Mouse (Mus musculus) CD4-positive, CD25-positive, alpha-beta regulatory T cell, adult 2 months (primary cell): ENCODE results near the gene Epha2.

Source experiments
- DNase-seq: peaks from one replicate; pipeline ENCODE4 v3.0.0-alpha.2; 2012; ENCODE audit warnings: low read depth, low spot score

Gene Epha2

DNA sequence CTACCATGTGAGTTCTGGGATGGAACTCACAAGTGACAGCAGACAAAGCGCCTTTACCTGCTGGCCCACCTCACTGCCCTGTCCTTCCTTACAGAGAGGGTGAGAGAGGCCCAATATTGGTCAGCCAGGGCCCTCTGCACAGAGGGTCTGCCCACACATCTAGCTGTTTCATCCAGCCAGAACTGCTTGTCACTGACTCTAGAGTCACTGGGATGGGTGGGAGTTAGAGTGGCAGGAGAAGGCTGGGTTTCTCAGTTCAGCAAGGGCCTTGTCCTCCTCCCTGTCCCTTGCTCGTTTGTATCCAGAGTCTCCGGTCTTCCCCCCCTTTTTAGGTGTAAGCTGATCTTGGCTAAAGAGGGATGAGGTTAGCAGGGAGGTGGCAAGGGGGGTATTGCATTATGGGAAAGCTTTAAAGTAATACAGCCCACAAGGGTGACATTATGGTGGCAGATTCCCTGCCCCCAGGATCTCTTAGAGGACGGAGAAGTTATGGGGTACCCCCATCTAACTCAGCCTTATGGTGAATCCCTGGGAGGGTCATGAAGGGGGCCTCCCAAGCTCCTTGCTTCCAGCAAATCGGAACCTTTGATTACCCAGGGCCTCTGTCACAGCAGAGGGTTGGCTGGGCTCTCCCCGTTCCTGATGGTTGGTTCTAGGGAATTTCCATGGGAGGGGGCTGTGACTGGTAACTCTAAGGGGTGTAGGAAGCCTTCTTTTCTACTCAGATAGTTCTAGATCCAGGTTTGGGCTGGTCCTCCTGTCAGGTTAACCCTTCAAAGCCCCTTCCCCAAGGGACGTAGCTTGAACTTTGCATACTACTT lies 2.6 kb downstream of the Epha2 start:
- DNase-seq: no peak

DNA sequence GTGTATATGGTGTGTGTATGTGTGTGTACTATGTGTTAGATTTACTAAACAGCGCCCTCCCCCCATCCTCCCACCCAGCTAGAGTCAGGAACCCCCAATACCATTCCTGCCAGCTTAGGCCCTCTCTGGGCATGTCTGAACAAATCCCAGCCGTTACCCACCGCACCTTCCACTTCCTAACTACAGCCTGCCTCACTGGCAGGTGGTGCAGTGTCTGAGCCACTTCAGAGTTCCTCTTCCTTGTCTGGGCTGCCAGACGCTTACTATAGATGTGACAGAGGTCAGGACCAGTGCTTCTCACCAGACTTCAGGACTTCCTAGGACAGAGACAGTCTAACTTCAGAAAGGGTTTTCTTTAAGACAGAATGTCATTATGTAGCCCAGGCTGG lies 3.2 kb downstream of the Epha2 start:
- no peak for DNase-seq

DNA sequence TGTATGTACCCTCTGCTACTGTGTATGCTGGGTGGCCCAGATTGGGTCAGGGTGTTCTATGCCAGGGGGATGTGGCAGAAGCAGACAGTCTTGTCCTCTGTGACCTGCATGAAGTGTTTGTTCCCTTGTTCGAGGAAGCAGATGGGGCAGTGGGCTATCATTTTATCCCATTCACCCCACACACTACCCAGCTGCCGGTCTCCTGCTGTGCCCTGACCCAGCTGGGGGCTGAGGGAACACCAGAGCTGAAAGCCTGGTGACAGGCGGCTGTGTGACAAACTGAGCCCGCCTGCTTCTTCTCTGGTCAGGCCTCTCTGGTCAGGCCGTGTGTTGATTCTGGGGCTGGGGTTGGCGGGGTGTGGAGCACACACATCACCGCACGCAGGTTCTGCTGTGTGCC lies 5.0 kb downstream of the Epha2 start:
- no peak for DNase-seq

DNA sequence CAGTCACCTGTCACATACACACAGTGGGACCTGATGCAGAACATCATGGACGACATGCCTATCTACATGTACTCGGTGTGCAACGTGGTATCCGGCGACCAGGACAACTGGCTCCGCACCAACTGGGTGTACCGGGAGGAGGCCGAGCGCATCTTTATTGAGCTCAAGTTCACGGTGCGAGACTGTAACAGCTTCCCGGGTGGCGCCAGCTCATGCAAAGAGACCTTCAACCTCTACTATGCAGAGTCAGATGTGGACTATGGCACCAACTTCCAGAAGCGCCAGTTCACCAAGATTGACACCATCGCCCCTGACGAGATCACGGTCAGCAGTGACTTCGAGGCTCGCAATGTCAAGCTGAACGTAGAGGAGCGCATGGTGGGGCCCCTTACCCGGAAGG lies 7.3 kb downstream of the Epha2 start:
- no peak for DNase-seq

DNA sequence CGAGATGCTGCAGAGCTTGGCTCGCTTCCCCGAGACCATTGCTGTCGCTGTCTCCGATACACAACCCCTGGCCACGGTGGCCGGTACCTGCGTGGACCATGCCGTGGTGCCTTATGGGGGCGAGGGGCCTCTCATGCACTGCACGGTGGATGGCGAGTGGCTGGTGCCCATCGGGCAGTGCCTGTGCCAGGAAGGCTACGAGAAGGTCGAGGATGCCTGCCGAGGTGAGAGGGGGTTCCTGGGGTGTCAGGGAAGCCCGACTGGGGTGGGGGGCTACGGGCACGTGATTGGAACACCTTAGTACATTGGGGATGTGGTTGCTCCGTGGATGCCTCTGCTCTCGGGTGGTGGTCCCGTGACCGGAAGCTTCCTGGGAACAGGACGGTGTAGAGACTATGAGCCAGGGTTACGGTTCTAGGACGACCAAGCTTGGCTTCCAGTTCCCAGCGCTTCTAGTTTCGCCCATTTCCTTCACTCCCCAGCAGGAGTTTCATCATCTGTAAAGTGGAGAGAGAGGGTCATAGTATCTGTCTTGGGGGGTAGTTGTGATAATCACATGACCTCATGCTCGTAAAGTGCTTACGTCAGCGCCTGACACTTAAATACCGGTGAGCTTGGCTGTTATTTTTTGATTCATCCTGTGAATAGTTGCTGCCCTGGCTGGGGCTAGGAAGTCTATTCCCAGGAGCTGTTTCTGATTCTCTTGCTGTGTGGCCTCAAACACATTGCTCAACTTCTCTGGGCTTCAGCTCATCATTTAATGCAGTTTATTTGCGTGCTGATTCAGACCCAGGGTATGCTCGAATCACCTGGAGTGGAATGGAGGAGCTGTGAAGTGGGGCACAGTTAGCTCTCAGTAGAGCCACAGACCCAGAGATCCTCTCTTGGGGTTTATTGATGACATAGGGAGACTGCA lies 8.1 kb downstream of the Epha2 start:
- DNase-seq: no peak

DNA sequence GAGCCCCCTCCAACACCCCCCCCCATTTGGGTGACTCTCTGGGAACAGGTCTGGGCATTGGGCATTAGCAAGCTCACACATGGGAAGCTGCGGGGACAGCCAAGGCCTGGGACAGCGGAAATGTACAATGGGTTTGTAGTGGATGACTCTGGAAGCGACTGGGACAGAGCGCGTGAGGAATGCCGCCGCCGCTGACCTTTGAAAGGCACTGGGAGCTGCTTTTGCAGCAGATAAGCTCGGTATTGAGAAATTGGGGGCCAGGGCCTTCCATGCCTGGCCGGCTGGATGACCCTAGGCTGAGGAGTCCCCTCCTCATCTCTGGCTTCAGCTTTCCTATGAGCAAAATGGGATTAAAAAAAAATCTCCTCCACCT lies 8.7 kb downstream of the Epha2 start:
- no peak for DNase-seq

DNA sequence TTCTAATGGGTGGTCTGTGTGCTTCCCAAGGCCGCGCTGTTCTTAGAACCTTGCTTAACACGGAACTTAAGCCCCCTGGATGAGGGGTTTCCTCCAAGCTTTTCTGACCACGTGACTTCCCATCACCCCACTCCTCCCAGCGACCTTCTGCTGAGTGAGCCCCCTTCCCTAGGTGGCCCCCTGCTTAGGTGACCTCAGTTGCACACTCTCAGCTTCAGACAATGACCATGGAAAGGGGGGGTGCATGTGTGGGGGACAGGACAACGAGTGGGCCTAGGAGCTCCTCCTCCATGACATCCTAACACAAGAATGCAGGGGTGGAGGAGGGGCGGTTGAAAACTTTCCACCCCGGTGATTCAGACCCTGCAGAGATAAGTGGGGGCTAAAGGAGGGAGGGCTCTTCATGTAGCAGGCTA lies 9.2 kb downstream of the Epha2 start:
- no peak for DNase-seq

DNA sequence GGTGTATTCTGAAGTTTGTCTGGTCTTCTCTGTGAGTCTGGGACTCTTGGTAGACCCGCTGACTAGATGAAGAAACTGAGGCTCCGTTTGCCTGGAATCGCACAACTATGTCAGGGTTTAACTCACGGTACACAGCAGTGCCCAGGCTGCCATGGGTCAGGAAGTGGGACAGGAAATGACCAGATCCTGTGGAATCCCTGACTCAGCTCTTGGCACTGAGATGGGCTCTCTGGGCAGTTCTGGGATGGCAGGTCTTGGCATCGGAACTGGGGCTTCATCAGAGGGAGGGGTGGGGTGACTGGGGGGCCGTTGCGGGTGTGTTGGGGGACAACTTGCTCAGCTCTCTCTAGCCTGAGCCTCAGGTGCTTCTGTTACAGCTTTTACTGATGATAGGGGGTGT lies 10.0 kb downstream of the Epha2 start:
- no peak for DNase-seq

DNA sequence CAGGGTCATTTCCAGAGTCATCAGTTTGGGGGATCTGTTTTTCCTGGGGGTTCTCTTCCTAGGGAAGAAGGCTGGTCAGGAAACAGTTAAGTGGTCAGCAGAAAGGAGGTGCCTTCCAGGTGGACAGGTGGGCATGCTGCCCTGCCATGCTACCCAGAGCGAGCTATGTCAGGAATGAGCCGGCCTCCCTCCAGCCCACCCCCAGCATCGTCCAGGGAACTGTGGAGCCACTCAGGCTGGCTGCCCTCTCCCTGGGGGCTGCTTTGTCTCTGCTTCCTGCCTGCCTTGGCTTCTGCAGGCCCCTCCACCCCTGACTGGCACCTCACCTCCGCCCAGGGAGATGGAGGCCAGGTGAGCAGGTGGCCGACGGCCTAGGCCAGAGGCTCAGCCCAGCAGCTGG lies 10.5 kb downstream of the Epha2 start:
- no peak for DNase-seq

DNA sequence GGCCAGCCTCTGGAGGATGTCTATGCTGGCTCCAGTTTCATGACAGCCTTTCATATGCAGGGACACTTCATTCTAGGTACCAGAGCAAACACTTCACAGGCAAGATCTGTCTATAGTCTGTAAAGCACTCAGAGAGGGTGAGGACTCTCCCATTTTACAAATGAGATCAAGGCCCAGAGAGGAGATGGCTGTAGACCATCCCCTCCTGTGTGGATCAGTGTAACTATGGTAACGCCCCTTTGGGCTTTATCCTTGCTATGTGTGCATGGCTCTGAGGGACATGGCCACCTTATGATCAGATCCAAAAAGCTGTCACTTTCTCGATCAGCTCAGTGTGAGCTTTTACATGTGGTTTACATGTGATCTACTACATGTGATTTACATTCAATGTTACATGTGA lies 10.9 kb downstream of the Epha2 start:
- DNase-seq: no peak

DNA sequence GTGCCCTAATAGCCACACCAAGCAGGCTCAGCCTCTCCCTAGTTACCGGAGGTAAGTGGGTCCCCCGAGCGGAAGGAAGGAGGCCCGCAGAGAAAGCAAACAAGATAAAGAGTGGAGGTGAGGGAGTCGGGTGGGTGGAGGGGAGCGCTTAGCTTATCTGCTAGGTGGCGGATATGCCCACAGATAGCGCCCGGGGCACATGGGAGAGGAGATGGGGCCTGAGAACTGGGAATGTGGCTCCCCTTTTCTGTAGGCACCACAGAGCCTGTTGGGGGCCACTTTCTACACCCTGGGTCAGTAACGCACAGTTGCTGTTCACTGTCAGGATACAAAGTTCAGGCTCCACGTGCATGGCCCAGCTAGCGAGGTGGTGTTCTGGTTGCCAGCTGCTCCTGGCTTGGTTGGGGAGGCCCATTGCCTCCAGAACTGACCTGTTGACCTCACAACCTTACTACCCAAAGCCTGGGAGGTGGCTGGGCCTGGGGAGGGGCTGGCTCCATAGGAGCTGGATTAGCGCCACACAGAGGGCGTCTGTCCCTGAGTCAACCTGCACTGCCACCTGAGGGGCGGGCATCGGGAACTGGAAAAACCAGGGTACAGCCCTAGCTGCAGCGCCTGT lies 11.6 kb downstream of the Epha2 start:
- DNase-seq: no peak

DNA sequence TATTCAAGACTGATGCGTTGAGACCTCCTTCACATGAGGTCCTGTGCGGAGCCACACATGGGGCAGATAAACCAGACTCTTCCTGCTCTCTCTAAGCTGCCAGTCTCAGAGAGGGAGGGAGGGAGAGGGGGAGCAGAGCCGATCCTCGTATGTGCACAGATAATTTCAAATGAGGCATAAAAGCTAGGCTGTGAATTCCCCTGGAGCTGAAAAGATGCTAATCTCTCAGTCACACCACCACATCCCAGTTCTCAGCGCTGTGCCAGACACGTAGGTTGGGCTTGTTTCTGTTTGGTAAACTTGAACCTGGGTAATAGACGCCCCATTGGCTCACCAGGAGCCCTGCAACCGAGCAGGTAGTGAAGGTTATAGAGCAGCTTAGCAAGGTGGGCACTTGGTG lies 12.4 kb downstream of the Epha2 start:
- no peak for DNase-seq

DNA sequence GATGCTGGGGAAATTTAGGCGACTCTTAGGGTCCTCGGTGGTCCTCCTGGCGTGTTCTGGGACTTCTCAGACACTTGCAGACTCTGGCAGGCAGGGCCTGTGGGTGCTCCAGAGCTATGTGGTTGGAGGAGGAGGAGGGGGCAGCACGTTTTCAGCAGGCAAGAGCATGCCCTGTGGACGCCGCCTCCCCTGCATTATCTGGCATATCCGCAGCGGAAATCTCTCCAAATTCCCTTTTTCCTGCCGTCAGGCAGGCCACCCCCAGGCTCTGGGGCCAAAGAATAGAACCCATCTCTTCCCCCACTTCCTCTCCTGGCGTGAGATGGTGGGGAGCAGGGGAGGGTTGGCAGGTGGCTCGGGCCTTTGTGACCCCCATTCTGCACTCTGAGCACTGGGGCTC lies 12.9 kb downstream of the Epha2 start:
- DNase-seq: no peak

DNA sequence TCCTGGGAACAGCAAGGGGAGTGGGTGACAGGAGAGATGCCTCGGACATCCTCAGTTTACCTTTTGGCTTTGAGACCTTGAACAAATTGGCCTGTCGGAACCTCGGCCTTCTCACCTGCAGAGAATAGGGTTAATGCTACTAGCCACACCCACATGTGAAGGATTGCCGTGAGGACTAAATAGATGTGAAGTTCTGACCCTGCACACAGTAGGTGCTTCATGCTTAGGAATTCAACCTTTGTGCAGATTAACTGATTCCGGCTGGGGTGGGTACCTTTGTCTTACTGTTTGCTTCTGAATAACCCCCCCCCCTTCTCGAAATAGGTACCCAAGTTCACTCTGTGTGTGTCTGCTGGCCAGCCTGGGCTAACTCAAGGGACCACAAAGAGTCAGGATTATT lies 13.7 kb downstream of the Epha2 start:
- no peak for DNase-seq

DNA sequence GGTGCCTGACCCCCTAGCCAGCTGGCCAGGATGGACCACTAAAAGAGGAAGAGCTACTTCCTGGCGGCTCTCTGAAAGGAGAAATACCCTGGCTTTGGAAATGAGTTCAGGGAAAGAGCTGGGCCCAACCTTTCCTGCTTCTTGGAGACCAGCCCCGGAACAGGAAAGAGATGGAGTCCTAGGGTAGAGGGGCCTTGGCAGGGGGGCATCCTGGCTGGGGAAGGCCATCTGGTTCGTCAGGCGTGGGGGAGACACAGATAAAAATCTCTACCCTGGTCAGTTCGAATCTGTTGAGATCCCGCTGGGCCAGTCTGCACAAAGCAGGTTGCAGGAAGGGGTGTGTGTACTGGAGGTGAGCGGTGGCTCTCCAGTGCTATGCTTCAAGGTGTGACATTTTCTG lies 15.0 kb downstream of the Epha2 start:
- no peak for DNase-seq

DNA sequence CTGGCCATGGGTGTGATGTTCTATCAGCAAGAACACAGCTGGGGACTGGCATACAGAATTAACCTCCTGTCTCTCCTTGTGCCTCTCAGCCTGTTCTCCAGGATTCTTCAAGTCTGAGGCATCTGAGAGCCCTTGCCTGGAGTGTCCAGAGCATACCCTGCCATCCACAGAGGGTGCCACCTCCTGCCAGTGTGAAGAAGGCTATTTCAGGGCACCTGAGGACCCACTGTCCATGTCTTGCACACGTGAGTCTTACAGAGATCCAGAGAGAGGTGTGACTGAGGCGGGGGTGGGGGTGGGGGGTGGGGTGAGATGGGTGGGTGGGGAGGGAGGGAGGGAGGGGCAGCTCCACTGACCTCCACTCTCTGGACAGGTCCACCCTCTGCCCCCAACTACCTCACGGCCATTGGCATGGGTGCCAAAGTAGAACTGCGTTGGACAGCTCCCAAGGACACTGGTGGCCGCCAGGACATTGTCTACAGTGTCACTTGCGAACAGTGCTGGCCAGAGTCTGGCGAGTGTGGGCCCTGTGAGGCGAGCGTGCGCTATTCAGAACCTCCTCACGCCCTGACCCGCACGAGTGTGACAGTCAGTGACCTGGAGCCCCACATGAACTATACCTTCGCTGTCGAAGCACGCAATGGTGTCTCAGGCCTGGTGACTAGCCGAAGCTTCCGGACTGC lies 15.6 kb downstream of the Epha2 start:
- no peak for DNase-seq

DNA sequence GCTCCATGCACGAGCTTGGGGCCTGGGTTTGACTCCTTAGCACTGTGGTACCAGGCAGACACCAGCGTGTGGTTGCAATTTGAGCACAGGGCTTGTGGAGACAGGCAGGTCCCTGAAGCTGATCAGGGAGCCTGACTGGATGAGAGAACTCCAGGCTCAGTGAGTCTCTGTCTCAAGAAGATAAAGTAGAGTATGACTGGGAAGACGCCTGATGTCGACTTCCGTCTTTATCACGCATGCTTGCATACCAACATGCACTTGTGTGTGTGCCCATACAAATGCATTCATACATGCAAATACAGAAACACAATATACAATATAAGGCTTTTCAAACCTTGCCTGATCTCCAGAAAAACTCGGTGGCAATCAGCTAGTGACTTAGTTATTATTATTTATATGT lies 16.9 kb downstream of the Epha2 start:
- DNase-seq: no peak

DNA sequence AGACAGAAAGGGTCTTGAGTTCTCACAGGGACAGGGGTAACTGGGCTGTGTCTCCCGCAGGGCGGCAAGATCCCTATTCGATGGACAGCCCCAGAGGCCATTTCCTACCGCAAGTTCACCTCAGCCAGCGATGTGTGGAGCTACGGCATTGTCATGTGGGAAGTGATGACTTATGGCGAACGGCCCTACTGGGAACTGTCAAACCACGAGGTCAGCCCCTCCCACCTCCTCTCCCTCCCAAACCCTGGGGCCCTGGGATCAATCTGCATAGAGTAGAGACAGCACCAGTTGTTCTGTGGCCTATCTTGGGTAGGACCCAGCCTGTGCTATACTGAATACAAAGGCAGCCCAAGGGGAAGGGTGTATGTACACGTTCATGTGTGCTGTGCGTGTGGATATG lies 21.5 kb downstream of the Epha2 start:
- DNase-seq: no peak

DNA sequence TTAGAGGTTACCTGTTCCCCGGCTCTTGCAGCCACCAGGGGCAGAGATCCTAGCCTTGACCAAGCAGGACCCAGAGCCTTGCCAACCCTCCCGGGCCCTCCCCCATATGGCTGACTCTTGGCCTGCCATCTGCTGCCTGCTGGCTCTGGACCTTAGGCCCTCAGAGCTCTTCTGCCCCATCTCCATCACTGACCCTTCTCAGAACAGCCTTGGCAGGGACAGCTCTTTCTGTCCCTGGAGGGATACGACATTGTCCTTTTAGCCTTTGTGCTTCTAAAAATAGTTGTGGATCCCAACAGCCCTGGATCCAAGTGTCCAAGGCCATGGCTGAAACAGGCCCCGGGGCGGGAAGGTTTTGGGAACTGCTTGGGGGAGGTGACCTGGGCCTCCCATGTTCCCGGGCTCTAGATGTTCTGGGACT lies 23.7 kb downstream of the Epha2 start:
- no peak for DNase-seq

DNA sequence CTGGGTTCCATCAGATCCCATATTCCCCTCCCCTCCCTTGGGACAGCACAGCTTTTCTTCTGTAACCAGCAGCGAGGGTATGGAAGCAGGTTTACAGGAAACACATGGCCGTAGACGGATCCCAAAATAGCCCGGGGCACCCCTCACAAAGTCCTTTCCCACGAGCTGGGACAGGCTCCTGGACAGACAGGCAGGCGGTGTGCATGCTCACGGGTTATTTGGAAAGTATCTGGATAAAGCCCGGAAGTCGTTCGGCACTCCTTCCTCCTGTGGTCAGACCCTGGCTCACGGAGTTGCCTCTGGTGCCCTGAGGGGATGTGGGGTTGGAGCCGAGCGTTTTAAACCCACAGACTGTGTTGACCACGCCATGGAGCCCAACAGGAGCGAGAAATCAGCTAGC lies 24.6 kb downstream of the Epha2 start:
- no peak for DNase-seq

DNA sequence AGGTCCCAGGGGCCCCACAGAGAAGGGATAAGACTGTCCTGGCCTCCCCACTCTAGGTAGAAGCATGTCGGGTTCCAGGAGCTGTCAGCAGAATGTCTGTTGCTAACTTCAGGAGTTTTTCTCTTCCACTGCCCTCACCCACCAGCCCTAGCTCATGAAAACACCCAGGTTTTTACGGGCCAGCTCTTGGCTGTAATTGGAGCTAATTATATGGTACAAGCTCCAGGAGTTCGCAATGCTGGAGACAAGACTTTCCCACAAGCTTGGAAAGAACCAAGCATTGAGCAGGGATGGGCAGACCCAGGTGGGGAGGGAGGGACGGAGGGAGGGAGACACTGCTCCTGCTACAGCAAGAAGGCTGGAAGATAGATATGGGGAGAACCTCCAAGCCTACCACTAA lies 26.0 kb downstream of the Epha2 start:
- no peak for DNase-seq

DNA sequence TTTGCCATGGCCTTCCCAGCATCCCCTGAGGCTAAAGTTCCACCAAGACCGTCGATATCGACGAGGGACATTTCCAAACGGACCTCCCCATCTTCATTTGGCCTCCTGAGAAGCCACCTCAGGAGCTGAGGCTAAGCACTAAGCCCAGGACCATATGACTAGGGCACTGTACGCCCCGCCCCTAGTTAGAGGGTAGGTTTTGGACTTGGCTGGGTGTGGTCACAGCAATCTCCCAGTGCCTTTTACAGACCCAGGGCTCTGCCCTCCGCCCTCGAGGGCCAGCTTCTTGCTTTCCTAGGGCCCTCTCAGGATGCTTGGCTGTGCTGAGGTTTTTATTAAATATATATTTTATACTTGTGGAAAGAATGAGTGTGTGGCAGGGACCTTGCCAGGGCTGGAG lies 27.7 kb downstream of the Epha2 start:
- DNase-seq: no peak
